Mouse (Mus musculus) natural killer cell, adult 2 months (primary cell): Measurements from ENCODE around the gene Smr3a.

Experiments used
- DNase-seq, 2 experiments: peaks; one replicate each; pipeline ENCODE4 v3.0.0; 2022; ENCODE audit warnings: low spot score in 2 of 2

The Smr3a gene

GRCm38 (mm10) chr5:88002249-88002648 lies at the start of gene Smr3a:
Smr3a (plus strand) TSS chr5:88002549.
- DNase-seq: no peak

GRCm38 (mm10) chr5:87969201-87969600 lies 33.1 kb upstream of the Smr3a start, which contains the start of the genes 2310003L06Rik and Gm28434:
2310003L06Rik (plus strand) TSS chr5:87969459.
Gm28434 (plus strand) TSS chr5:87969517.
- no peak for DNase-seq

- no peak for DNase-seq
Observed at GRCm38 (mm10) chr5:87979139-87979538, 23.2 kb upstream of the Smr3a start, which contains the start of gene Cabs1. Cabs1 (plus strand) TSS chr5:87979439.

GRCm38 (mm10) chr5:87982468-87983214 lies 19.7 kb upstream of the Smr3a start:
- DNase-seq: no peak

- DNase-seq: no peak
Observed at GRCm38 (mm10) chr5:88005241-88005640, 2.9 kb downstream of the Smr3a start.
